Mouse (Mus musculus) neural tube, embryonic 13.5 days (tissue): Measurements from ENCODE around the gene Vmn1r208. TPM values are rescaled to one million over a fixed set of nuclear protein-coding genes. Genes with fewer than 3 reads are reported as not detected.
"Not testable (repeated sequence)": the region's sequence is repeated elsewhere in the genome, so short reads cannot be mapped to it uniquely, and the experiment has no call there.

Experiments used
- ATAC-seq: fragments of 200-750 bp; cut with Nextera tagmentation; 2 replicates; pipeline ENCODE4 v1.8.0; 2017; ENCODE audit warnings: low read depth, mild to moderate bottlenecking, moderate TSS enrichment, moderate library complexity
- H3K27ac ChIP-seq: fragments of 300-500 bp; sonication (generic); replicated peaks from 2 replicates; pipeline ENCODE4 v1.5.1; 2015; ENCODE audit warnings: moderate library complexity, mild to moderate bottlenecking, inconsistent platforms
- H3K27me3 ChIP-seq: fragments of 300-500 bp; sonication (generic); 2 replicates; pipeline ENCODE4 v1.6.1; 2015; ENCODE audit warnings: mild to moderate bottlenecking, inconsistent platforms
- H3K36me3 ChIP-seq: fragments of 300-500 bp; sonication (generic); 2 replicates; pipeline ENCODE4 v1.6.1; 2015; ENCODE audit warnings: mild to moderate bottlenecking, inconsistent platforms
- H3K4me1 ChIP-seq: fragments of 300-500 bp; sonication (generic); replicated peaks from 2 replicates; pipeline ENCODE4 v1.6.1; 2015; ENCODE audit warnings: inconsistent platforms
- H3K4me2 ChIP-seq: fragments of 300-500 bp; sonication (generic); 2 replicates; pipeline ENCODE4 v1.6.1; 2015; ENCODE audit warnings: inconsistent platforms, mild to moderate bottlenecking, moderate library complexity
- H3K4me3 ChIP-seq: fragments of 300-500 bp; sonication (generic); 2 replicates; pipeline ENCODE4 v1.5.1; 2015; ENCODE audit warnings: mild to moderate bottlenecking, inconsistent platforms
- H3K9ac ChIP-seq: fragments of 300-500 bp; sonication (generic); 2 replicates; pipeline ENCODE4 v1.6.1; 2015; ENCODE audit warnings: moderate library complexity, mild to moderate bottlenecking, inconsistent platforms
- H3K9me3 ChIP-seq: fragments of 300-500 bp; sonication (generic); 2 replicates; pipeline ENCODE4 v1.6.1; 2016; ENCODE audit warnings: inconsistent platforms
- WGBS: fragments of 180-500 bp; shearing (Covaris S2); methylation state at CpG from one replicate; pipeline ENCODE4 v1.1.7; 2015; 5-methylcytosine and 5-hydroxymethylcytosine counted together
- polyA plus RNA-seq: library from polyadenylated mRNA; unstranded; fragments of >200 nt; fragmentation: Nextera tagmentation; extraction: Ambion mirVana; gene quantifications from 2 replicates; pipeline ENCODE4 v1.2.1, GENCODE M21; 2015

The Vmn1r208 gene
- not detected in 2 replicates for polyA plus RNA-seq

- H3K4me2 ChIP-seq, H3K9ac ChIP-seq, ATAC-seq, H3K27me3 ChIP-seq, H3K27ac ChIP-seq, H3K4me3 ChIP-seq, H3K9me3 ChIP-seq, H3K4me1 ChIP-seq, H3K36me3 ChIP-seq: not testable (repeated sequence)
- no CpG with 5 or more reads among the region's 7 CpGs for WGBS
Measured at GRCm38 (mm10) chr13:22777300-22777699, at the start of gene Vmn1r208. Vmn1r208 (minus strand) TSS chr13:22777400.

- H3K27me3 ChIP-seq, H3K9ac ChIP-seq, H3K4me2 ChIP-seq, H3K36me3 ChIP-seq, H3K4me3 ChIP-seq, H3K9me3 ChIP-seq, H3K4me1 ChIP-seq, H3K27ac ChIP-seq, ATAC-seq: not testable (repeated sequence)
- 90% methylated on average over 1 of the region's 1 CpGs for WGBS
Measured at GRCm38 (mm10) chr13:22821601-22822000, 44.4 kb upstream of the Vmn1r208 start.

- H3K4me3 ChIP-seq, H3K9ac ChIP-seq, ATAC-seq, H3K9me3 ChIP-seq, H3K36me3 ChIP-seq, H3K27ac ChIP-seq, H3K4me1 ChIP-seq, H3K4me2 ChIP-seq, H3K27me3 ChIP-seq: not testable (repeated sequence)
Measured at GRCm38 (mm10) chr13:22809582-22809981, 32.4 kb upstream of the Vmn1r208 start, which contains the start of gene Vmn1r209. Vmn1r209 (minus strand) TSS chr13:22809682.

- H3K36me3 ChIP-seq, ATAC-seq, H3K27me3 ChIP-seq, H3K4me1 ChIP-seq, H3K27ac ChIP-seq, H3K9ac ChIP-seq, H3K4me2 ChIP-seq, H3K4me3 ChIP-seq, H3K9me3 ChIP-seq: not testable (repeated sequence)
- WGBS: 82% methylated on average over 3 of the region's 3 CpGs
Measured at GRCm38 (mm10) chr13:22788096-22788495, 10.9 kb upstream of the Vmn1r208 start.

GRCm38 (mm10) chr13:22784159-22784558 is 7.0 kb upstream of the Vmn1r208 start:
- not testable (repeated sequence) for H3K4me3 ChIP-seq, H3K9me3 ChIP-seq, ATAC-seq, H3K36me3 ChIP-seq, H3K4me1 ChIP-seq, H3K9ac ChIP-seq, H3K27me3 ChIP-seq, H3K4me2 ChIP-seq, H3K27ac ChIP-seq

- not testable (repeated sequence) for H3K9ac ChIP-seq, H3K4me1 ChIP-seq, ATAC-seq, H3K36me3 ChIP-seq, H3K4me2 ChIP-seq, H3K27ac ChIP-seq, H3K4me3 ChIP-seq, H3K27me3 ChIP-seq, H3K9me3 ChIP-seq
- 100% methylated on average over 1 of the region's 2 CpGs for WGBS
Measured at GRCm38 (mm10) chr13:22771592-22771991, 5.6 kb downstream of the Vmn1r208 start.

- ATAC-seq: no peak
- H3K27ac ChIP-seq: no peak overlapping the region
- H3K4me3 ChIP-seq: no peak overlapping the region
- H3K9ac ChIP-seq: no peak overlapping the region
- no peaks in the 10 kb centered on the region for H3K4me1 ChIP-seq
- no peaks in the 10 kb centered on the region for H3K27me3 ChIP-seq
- no peak overlapping the region for H3K4me2 ChIP-seq
- no peaks in the 10 kb centered on the region for H3K9me3 ChIP-seq
- H3K36me3 ChIP-seq: no peaks in the 10 kb centered on the region
Measured at GRCm38 (mm10) chr13:22747524-22747923, 29.7 kb downstream of the Vmn1r208 start.

- ATAC-seq, H3K27ac ChIP-seq, H3K9me3 ChIP-seq, H3K36me3 ChIP-seq, H3K27me3 ChIP-seq, H3K4me3 ChIP-seq, H3K4me2 ChIP-seq, H3K9ac ChIP-seq, H3K4me1 ChIP-seq: not testable (repeated sequence)
Measured at GRCm38 (mm10) chr13:22729529-22729928, 47.7 kb downstream of the Vmn1r208 start, which contains the start of gene Vmn1r207-ps. Vmn1r207-ps (minus strand) TSS chr13:22729629.

Other genes starting within 250 kb of the Vmn1r208 start
- not detected in 2 replicates for gene Vmn1r204, start 224.2 kb downstream of the Vmn1r208 start, polyA plus RNA-seq
- gene Vmn1r205, start 184.4 kb downstream of the Vmn1r208 start, polyA plus RNA-seq: not detected in 2 replicates
- not detected in 2 replicates for gene Vmn1r206, start 153.1 kb downstream of the Vmn1r208 start, polyA plus RNA-seq
- not detected in 2 replicates for gene Vmn1r207-ps, start 47.8 kb downstream of the Vmn1r208 start, polyA plus RNA-seq
- not detected in 2 replicates for gene Vmn1r209, start 32.3 kb upstream of the Vmn1r208 start, polyA plus RNA-seq
- not detected in 2 replicates for gene Vmn1r210, start 53.9 kb upstream of the Vmn1r208 start, polyA plus RNA-seq
- not detected in 2 replicates for gene Vmn1r211, start 80.2 kb upstream of the Vmn1r208 start, polyA plus RNA-seq
- not detected in 2 replicates for gene Vmn1r212, start 106.8 kb upstream of the Vmn1r208 start, polyA plus RNA-seq
- gene Vmn1r213, start 230.3 kb upstream of the Vmn1r208 start, polyA plus RNA-seq: not detected in 2 replicates